31 mouse cellular contexts compared by ENCODE assay signal in genomic region chr12:105374564-105374963, GRCm38 (mm10). TPM values are rescaled to one million over a fixed set of nuclear protein-coding genes. Genes with fewer than 3 reads are reported as not detected.
A peak's percentile ranks its signal among the peaks of the same experiment; 100 is the strongest.
DNase-seq lines count a peak whose midpoint lies in the region; ATAC-seq lines count a peak whose summit lies in the region.
"Had no signal": no experiment of that assay in that cellular context is flagged by ENCODE, and none has a peak within 500 bp of the region (broad histone marks: within the 10 kb centered on the region; RNA-seq: fewer than 3 reads in every experiment).

No protein-coding gene starts in this region.

- no peak overlapping the region for H3K4me2 ChIP-seq in kidney, embryonic 15.5 days
- no peak overlapping the region for H3K4me2 ChIP-seq in neural tube, embryonic 13.5 days
- H3K4me2 ChIP-seq in neural tube, embryonic 15.5 days, result no peak overlapping the region
- H3K4me2 ChIP-seq: forebrain, embryonic 13.5 days; heart, embryonic 13.5 days; hindbrain, embryonic 14.5 days had no signal

- DNase-seq in kidney, postnatal 36 days, result no peak
- no peak for DNase-seq in neural tube, embryonic 10.5 days (ENCODE audit: extremely low spot score, low spot score)
- DNase-seq: adrenal gland, adult 2 months; adrenal gland, postnatal 14 days; cerebellum, adult 11 months; cerebellum, adult 2 months; cerebellum, adult 9-11 months; cerebellum, postnatal 25 days; embryo, embryonic 11 days; gastrocnemius, postnatal 10 days; gastrocnemius, postnatal 36 days; heart, adult 2 months; heart, postnatal 14 days; heart, postnatal 4 days had no signal

- H3K9ac ChIP-seq in kidney, embryonic 15.5 days, result no peak overlapping the region
- no peak overlapping the region for H3K9ac ChIP-seq in neural tube, embryonic 13.5 days
- no peak overlapping the region for H3K9ac ChIP-seq in neural tube, embryonic 15.5 days (replicated peaks)
- H3K9ac ChIP-seq: forebrain, embryonic 13.5 days; heart, embryonic 13.5 days; hindbrain, embryonic 14.5 days had no signal

- H3K36me3 ChIP-seq in kidney, embryonic 15.5 days, result no peaks in the 10 kb centered on the region
- no peaks in the 10 kb centered on the region for H3K36me3 ChIP-seq in neural tube, embryonic 13.5 days
- no peaks in the 10 kb centered on the region for H3K36me3 ChIP-seq in neural tube, embryonic 15.5 days
- H3K36me3 ChIP-seq: forebrain, embryonic 10.5 days; heart, embryonic 10.5 days; heart, embryonic 13.5 days had no signal

- no peaks in the 10 kb centered on the region for H3K4me1 ChIP-seq in kidney, embryonic 15.5 days
- peaks cover 19% of the 10 kb centered on the region for H3K4me1 ChIP-seq in neural tube, embryonic 13.5 days (replicated peaks)
- peaks cover 34% of the 10 kb centered on the region for H3K4me1 ChIP-seq in neural tube, embryonic 15.5 days
- H3K4me1 ChIP-seq: forebrain, embryonic 13.5 days had no signal

- 41% methylated on average over 8 of the region's 8 CpGs for WGBS in kidney, embryonic 15.5 days
- WGBS in neural tube, embryonic 13.5 days, result 59% methylated on average over 8 of the region's 8 CpGs
- WGBS in neural tube, embryonic 15.5 days, result 53% methylated on average over 8 of the region's 8 CpGs

- H3K27me3 ChIP-seq in kidney, embryonic 15.5 days, result 0 out of 2 replicates have a peak, but pooled peaks cover 3% of the 10 kb centered on the region
- no peaks in the 10 kb centered on the region for H3K27me3 ChIP-seq in neural tube, embryonic 13.5 days
- no peaks in the 10 kb centered on the region for H3K27me3 ChIP-seq in neural tube, embryonic 15.5 days (replicated peaks)
- H3K27me3 ChIP-seq: forebrain, embryonic 13.5 days had no signal

- H3K27ac ChIP-seq in kidney, embryonic 15.5 days, result no peak overlapping the region
- no peak overlapping the region for H3K27ac ChIP-seq in neural tube, embryonic 13.5 days (replicated peaks)
- 0 out of 2 replicates have a peak overlapping the region, but pooled peaks have one; percentile 23 for H3K27ac ChIP-seq in neural tube, embryonic 15.5 days (replicated peaks)
- H3K27ac ChIP-seq: forebrain, embryonic 10.5 days; forebrain, embryonic 13.5 days; heart, adult 2 months; heart, embryonic 10.5 days; heart, embryonic 13.5 days; hindbrain, embryonic 14.5 days had no signal

- H3K9me3 ChIP-seq in kidney, embryonic 15.5 days (replicated peaks), result no peaks in the 10 kb centered on the region
- H3K9me3 ChIP-seq in neural tube, embryonic 13.5 days, result no peaks in the 10 kb centered on the region
- H3K9me3 ChIP-seq in neural tube, embryonic 15.5 days (replicated peaks), result no peaks in the 10 kb centered on the region
- H3K9me3 ChIP-seq: forebrain, embryonic 10.5 days; forebrain, embryonic 13.5 days; heart, embryonic 10.5 days; heart, embryonic 13.5 days had no signal

- H3K4me3 ChIP-seq in kidney, embryonic 15.5 days (replicated peaks), result no peak overlapping the region
- no peak overlapping the region for H3K4me3 ChIP-seq in neural tube, embryonic 13.5 days
- no peak overlapping the region for H3K4me3 ChIP-seq in neural tube, embryonic 15.5 days (replicated peaks)
- H3K4me3 ChIP-seq: forebrain, embryonic 10.5 days; forebrain, embryonic 13.5 days; heart, adult 2 months; heart, embryonic 10.5 days; heart, embryonic 13.5 days had no signal

- peak; percentile 74; the same call in 1 of the 2 replicates for ATAC-seq in kidney, embryonic 15.5 days (replicated peaks; ENCODE audit: low FRiP score)
- peak; percentile 22; the same call in 1 of the 2 replicates for ATAC-seq in neural tube, embryonic 13.5 days (ENCODE audit: low read depth)
- no peak for ATAC-seq in neural tube, embryonic 15.5 days (ENCODE audit: low FRiP score)
- ATAC-seq in megakaryocyte-erythroid progenitor cell, adult 5-6 weeks (replicated peaks; ENCODE audit: low FRiP score, low TSS enrichment, poor library complexity, severe bottlenecking), result no peak
- ATAC-seq: CD4-positive, CD25-positive, alpha-beta regulatory T cell, adult 4 months; forebrain, embryonic 13.5 days; forebrain, embryonic 16.5 days had no signal

RNA-seq across cellular contexts. Expression of gene Tunar, which starts 40.9 kb away (rescaled TPM):
- 0.08 and 0.12 TPM in 2 replicates for polyA plus RNA-seq in kidney, embryonic 15.5 days (2015; fragmentation: Nextera tagmentation; extraction: Ambion mirVana)
- 10.0 TPM in 2 replicates for polyA plus RNA-seq in neural tube, embryonic 13.5 days (2015; fragmentation: Nextera tagmentation; extraction: Ambion mirVana)
- polyA plus RNA-seq in neural tube, embryonic 15.5 days (2015; fragmentation: Nextera tagmentation; extraction: Ambion mirVana), result 24.1 and 24.2 TPM in 2 replicates
- not detected in 2 replicates for total RNA-seq in megakaryocyte-erythroid progenitor cell, adult 5-6 weeks (2014; fragmentation: Nextera tagmentation)
- total RNA-seq in megakaryocyte-erythroid progenitor cell, adult 5-6 weeks (2017), result not detected in 2 replicates
- total RNA-seq: common myeloid progenitor, adult 5-6 weeks; gastrocnemius, adult 18-20 months; gastrocnemius, postnatal 10 days; gastrocnemius, postnatal 36 days; granulocyte monocyte progenitor cell, adult 5-6 weeks; heart, postnatal 14 days; heart, postnatal 4 days; MEL had no signal
- polyA plus RNA-seq: C2C12; CD4-positive, CD25-positive, alpha-beta regulatory T cell, adult 4 months; heart, adult 2 months; heart, embryonic 13.5 days; heart, embryonic 16.5 days had no signal

Comparison
In these comparisons a context has a peak if more than half of its experiments do, and no peak if none do; other contexts are left out.
1. ATAC-seq: peak in kidney, embryonic 15.5 days (single experiment) and neural tube, embryonic 13.5 days (single experiment); none in neural tube, embryonic 15.5 days (single experiment) and megakaryocyte-erythroid progenitor cell, adult 5-6 weeks (single experiment).